Mouse (Mus musculus) intestine, embryonic 15.5 days (tissue): Measurements from ENCODE around the gene Utp15. TPM values are rescaled to one million over a fixed set of nuclear protein-coding genes. Genes with fewer than 3 reads are reported as not detected.
A peak's percentile ranks its signal among the peaks of the same experiment; 100 is the strongest.

Experiments
- ATAC-seq: fragments of 200-750 bp; cut with Nextera tagmentation; 2 replicates; pipeline ENCODE4 v1.8.0; 2017; ENCODE audit warnings: moderate TSS enrichment, moderate library complexity
- H3K27ac ChIP-seq: fragments of 300-500 bp; sonication (generic); 2 replicates; pipeline ENCODE4 v1.5.1; 2015; ENCODE audit warnings: mild to moderate bottlenecking, inconsistent platforms
- H3K27me3 ChIP-seq: fragments of 300-500 bp; sonication (generic); replicated peaks from 2 replicates; pipeline ENCODE4 v1.6.1; 2015; ENCODE audit warnings: inconsistent platforms
- H3K36me3 ChIP-seq: fragments of 300-500 bp; sonication (generic); 2 replicates; pipeline ENCODE4 v1.6.1; 2015; ENCODE audit warnings: inconsistent platforms
- H3K4me1 ChIP-seq: fragments of 300-500 bp; sonication (generic); replicated peaks from 2 replicates; pipeline ENCODE4 v1.6.1; 2015; ENCODE audit warnings: inconsistent platforms
- H3K4me2 ChIP-seq: fragments of 300-500 bp; sonication (generic); replicated peaks from 2 replicates; pipeline ENCODE4 v1.6.1; 2015; ENCODE audit warnings: mild to moderate bottlenecking, inconsistent platforms
- H3K4me3 ChIP-seq: fragments of 300-500 bp; sonication (generic); replicated peaks from 2 replicates; pipeline ENCODE4 v1.5.1; 2015; ENCODE audit warnings: inconsistent platforms
- H3K9ac ChIP-seq: fragments of 300-500 bp; sonication (generic); 2 replicates; pipeline ENCODE4 v1.6.1; 2015; ENCODE audit warnings: inconsistent platforms
- H3K9me3 ChIP-seq: fragments of 300-500 bp; sonication (generic); 2 replicates; pipeline ENCODE4 v1.6.1; 2016; ENCODE audit warnings: inconsistent platforms
- WGBS: fragments of 180-500 bp; shearing (Covaris S2); methylation state at CpG from one replicate; pipeline ENCODE4 v1.1.7; 2015; 5-methylcytosine and 5-hydroxymethylcytosine counted together
- polyA plus RNA-seq: library from polyadenylated mRNA; unstranded; fragments of >200 nt; fragmentation: Nextera tagmentation; extraction: Ambion mirVana; gene quantifications from 2 replicates; pipeline ENCODE4 v1.2.1, GENCODE M21; 2015

The Utp15 gene
- polyA plus RNA-seq, 1 experiment from 2014 or later: 35.7 TPM

GRCm38 (mm10) chr13:98290719-98291118 is 27.9 kb upstream of the Utp15 start:
- Histone ChIP-seq H3K9me3 (no peaks in the 10 kb centered on the region), H3K27me3 (no peaks in the 10 kb centered on the region), H3K9ac (no peak overlapping the region), H3K4me3 (no peak overlapping the region), H3K36me3 (no peaks in the 10 kb centered on the region), H3K27ac (no peak overlapping the region), H3K4me2 (no peak overlapping the region), H3K4me1 (no peaks in the 10 kb centered on the region)
- WGBS: 46% methylated on average over 2 of the region's 2 CpGs
- ATAC-seq: no peak

GRCm38 (mm10) chr13:98280990-98281650 is 18.3 kb upstream of the Utp15 start:
- H3K27ac ChIP-seq: no peak overlapping the region
- no peaks in the 10 kb centered on the region for H3K36me3 ChIP-seq
- H3K4me3 ChIP-seq: no peak overlapping the region
- whole genome bisulfite sequencing: 77% methylated on average over 12 of the region's 12 CpGs
- ATAC-seq: no peak
- H3K4me2 ChIP-seq: no peak overlapping the region
- no peaks in the 10 kb centered on the region for H3K27me3 ChIP-seq
- no peaks in the 10 kb centered on the region for H3K9me3 ChIP-seq
- no peaks in the 10 kb centered on the region for H3K4me1 ChIP-seq
- H3K9ac ChIP-seq: no peak overlapping the region

GRCm38 (mm10) chr13:98279686-98280085 is 16.8 kb upstream of the Utp15 start, which contains the start of gene Gm21976:
Gene Gm21976, plus strand, starts transcription at chr13:98279887.
- no peaks in the 10 kb centered on the region for H3K9me3 ChIP-seq
- no peaks in the 10 kb centered on the region for H3K36me3 ChIP-seq
- 83% methylated on average over 5 of the region's 5 CpGs for WGBS
- no peaks in the 10 kb centered on the region for H3K4me1 ChIP-seq
- no peak within 1 kb of the TSS for H3K9ac ChIP-seq
- no peak within 1 kb of the TSS for H3K4me2 ChIP-seq
- H3K27ac ChIP-seq: no peak within 1 kb of the TSS
- H3K27me3 ChIP-seq: no peaks in the 10 kb centered on the region
- no peak for ATAC-seq
- no peak within 1 kb of the TSS for H3K4me3 ChIP-seq

- Histone ChIP-seq H3K4me2 (no peak overlapping the region), H3K27me3 (no peaks in the 10 kb centered on the region), H3K36me3 (peaks cover 4% of the 10 kb centered on the region; the same call in 1 of the 2 replicates), H3K27ac (no peak overlapping the region), H3K4me3 (no peak overlapping the region), H3K9ac (no peak overlapping the region), H3K4me1 (no peaks in the 10 kb centered on the region), H3K9me3 (no peaks in the 10 kb centered on the region)
- ATAC-seq: no peak
- 90% methylated on average over 2 of the region's 2 CpGs for WGBS
Measured at GRCm38 (mm10) chr13:98277501-98277900, 14.7 kb upstream of the Utp15 start.

GRCm38 (mm10) chr13:98276253-98276652 is 13.4 kb upstream of the Utp15 start:
- WGBS: 89% methylated on average over 7 of the region's 7 CpGs
- no peak for ATAC-seq

GRCm38 (mm10) chr13:98275646-98276045 is 12.8 kb upstream of the Utp15 start:
- 81% methylated on average over 4 of the region's 4 CpGs for WGBS
- no peak overlapping the region for H3K4me2 ChIP-seq
- ATAC-seq: no peak

More at GRCm38 (mm10) chr13:98276253-98276652, 13.4 kb upstream of the Utp15 start:
- Histone ChIP-seq H3K4me1 (no peaks in the 10 kb centered on the region), H3K27me3 (no peaks in the 10 kb centered on the region), H3K27ac (no peak overlapping the region), H3K4me3 (no peak overlapping the region), H3K4me2 (no peak overlapping the region), H3K36me3 (peaks cover 15% of the 10 kb centered on the region), H3K9me3 (no peaks in the 10 kb centered on the region), H3K9ac (no peak overlapping the region)

GRCm38 (mm10) chr13:98274023-98274422 is 11.2 kb upstream of the Utp15 start:
- Histone ChIP-seq H3K27me3 (no peaks in the 10 kb centered on the region), H3K36me3 (peaks cover 18% of the 10 kb centered on the region)
- WGBS: 93% methylated on average over 9 of the region's 9 CpGs

More at GRCm38 (mm10) chr13:98275646-98276045, 12.8 kb upstream of the Utp15 start:
- H3K4me3 ChIP-seq: no peak overlapping the region
- no peak overlapping the region for H3K27ac ChIP-seq
- no peaks in the 10 kb centered on the region for H3K27me3 ChIP-seq
- H3K9ac ChIP-seq: no peak overlapping the region
- H3K9me3 ChIP-seq: no peaks in the 10 kb centered on the region
- peaks cover 18% of the 10 kb centered on the region for H3K36me3 ChIP-seq
- H3K4me1 ChIP-seq: no peaks in the 10 kb centered on the region

GRCm38 (mm10) chr13:98264111-98264510 is 1.3 kb upstream of the Utp15 start:
- Histone ChIP-seq H3K9me3 (no peaks in the 10 kb centered on the region), H3K4me3 (peak overlapping the region; percentile 84), H3K4me2 (peak overlapping the region; percentile 63), H3K9ac (peak overlapping the region; percentile 76), H3K4me1 (peaks cover 10% of the 10 kb centered on the region), H3K36me3 (no peaks in the 10 kb centered on the region), H3K27ac (no peak overlapping the region), H3K27me3 (no peaks in the 10 kb centered on the region)
- WGBS: 28% methylated on average over 5 of the region's 5 CpGs
- no peak for ATAC-seq

More at GRCm38 (mm10) chr13:98274023-98274422, 11.2 kb upstream of the Utp15 start:
- ATAC-seq: no peak
- Histone ChIP-seq H3K27ac (no peak overlapping the region), H3K9me3 (no peaks in the 10 kb centered on the region), H3K9ac (no peak overlapping the region), H3K4me3 (no peak overlapping the region), H3K4me2 (no peak overlapping the region), H3K4me1 (no peaks in the 10 kb centered on the region)

- peaks cover 10% of the 10 kb centered on the region for H3K4me1 ChIP-seq
- H3K9me3 ChIP-seq: no peaks in the 10 kb centered on the region
- no peaks in the 10 kb centered on the region for H3K36me3 ChIP-seq
- H3K4me2 ChIP-seq: peak overlapping the region; percentile 63
- peak; percentile 27; the same call in 1 of the 2 replicates for ATAC-seq
- H3K27me3 ChIP-seq: no peaks in the 10 kb centered on the region
- peak overlapping the region; percentile 76 for H3K9ac ChIP-seq
- H3K4me3 ChIP-seq: peak overlapping the region; percentile 84
- WGBS: 1% methylated on average over 16 of the region's 16 CpGs
- H3K27ac ChIP-seq: peak overlapping the region; percentile 95
Measured at GRCm38 (mm10) chr13:98263458-98263987, 682 bp upstream of the Utp15 start.

- H3K4me1 ChIP-seq: no peaks in the 10 kb centered on the region
- no peak overlapping the region for H3K4me2 ChIP-seq
- H3K9me3 ChIP-seq: no peaks in the 10 kb centered on the region
- H3K27me3 ChIP-seq: no peaks in the 10 kb centered on the region
- H3K9ac ChIP-seq: no peak overlapping the region
- no peak for ATAC-seq
- peaks cover 35% of the 10 kb centered on the region for H3K36me3 ChIP-seq
- no peak overlapping the region for H3K4me3 ChIP-seq
- 72% methylated on average over 9 of the region's 9 CpGs for WGBS
- H3K27ac ChIP-seq: no peak overlapping the region
Measured at GRCm38 (mm10) chr13:98254921-98255320, 7.9 kb downstream of the Utp15 start.

GRCm38 (mm10) chr13:98249594-98249993 is 13.2 kb downstream of the Utp15 start:
- H3K4me3 ChIP-seq: no peak overlapping the region
- no peaks in the 10 kb centered on the region for H3K9me3 ChIP-seq
- peaks cover 35% of the 10 kb centered on the region for H3K36me3 ChIP-seq
- no peak overlapping the region for H3K9ac ChIP-seq
- no peak overlapping the region for H3K27ac ChIP-seq
- ATAC-seq: no peak
- no peak overlapping the region for H3K4me2 ChIP-seq
- H3K4me1 ChIP-seq: no peaks in the 10 kb centered on the region
- 87% methylated on average over 10 of the region's 10 CpGs for WGBS
- no peaks in the 10 kb centered on the region for H3K27me3 ChIP-seq

- WGBS: 73% methylated on average over 7 of the region's 7 CpGs
- H3K9me3 ChIP-seq: no peaks in the 10 kb centered on the region
- H3K27ac ChIP-seq: no peak overlapping the region
- no peak overlapping the region for H3K9ac ChIP-seq
- H3K4me3 ChIP-seq: no peak overlapping the region
- peaks cover 18% of the 10 kb centered on the region for H3K36me3 ChIP-seq
- no peaks in the 10 kb centered on the region for H3K27me3 ChIP-seq
- no peak overlapping the region for H3K4me2 ChIP-seq
- H3K4me1 ChIP-seq: no peaks in the 10 kb centered on the region
- no peak for ATAC-seq
Measured at GRCm38 (mm10) chr13:98245386-98245785, 17.5 kb downstream of the Utp15 start.
